Mouse (Mus musculus): ENCODE measurements around the gene Jarid2.

Gene Jarid2

GRCm38 (mm10) chr13:44960542-44961291 is 231.4 kb downstream of the Jarid2 start:
- no peak for DNase-seq (ENCODE audit: low spot score in 2 of 2)

Measured in frontal cortex, postnatal 10 days (tissue).